Mouse (Mus musculus): ENCODE results near the gene Wbp11.

The Wbp11 gene

GRCm38 (mm10) chr6:136769143-136769542 lies 58.9 kb downstream of the Wbp11 start:
- in situ Hi-C loops (cut with MboI, MseI), result no loop called here

- in situ Hi-C loops (cut with MboI, MseI), result no loop called here
These were observed 64.1 kb downstream of the Wbp11 start for GRCm38 (mm10) chr6:136763912-136764311.

Measured in T-helper 17 cell (primary cell).